7 mouse cellular contexts compared by ENCODE assay signal in genomic region chrX:74246693-74247092, GRCm38 (mm10). TPM values are rescaled to one million over a fixed set of nuclear protein-coding genes. Genes with fewer than 3 reads are reported as not detected.
DNase-seq lines count a peak whose midpoint lies in the region; ATAC-seq and TF ChIP-seq lines count a peak whose summit lies in the region.

No protein-coding gene starts in this region.

- H3K9me3 ChIP-seq in intestine, embryonic 14.5 days (ENCODE audit: control insufficient read depth, low read length) = no peaks in the 10 kb centered on the region
- H3K9me3 ChIP-seq in midbrain, embryonic 11.5 days (ENCODE audit: control insufficient read depth, low read length) = no peaks in the 10 kb centered on the region

- TF ChIP-seq CTCF in embryonic fibroblast, embryonic 13.5 days (IDR thresholded peaks at IDR 0.05; ENCODE audit: borderline replicate concordance, insufficient read depth, low read length) = no peak

- ATAC-seq in intestine, embryonic 14.5 days (replicated peaks; ENCODE audit: low FRiP score, low TSS enrichment, low read depth) = peak; percentile 34
- peak; percentile 25; the same call in 1 of the 2 replicates for ATAC-seq in midbrain, embryonic 11.5 days (ENCODE audit: low FRiP score)
- no peak for ATAC-seq in erythroid progenitor cell, adult 5-6 weeks (replicated peaks; ENCODE audit: low FRiP score, poor library complexity, severe bottlenecking)

- peak overlapping the region; percentile 53 for H3K9ac ChIP-seq in intestine, embryonic 14.5 days (ENCODE audit: low read length)
- peak overlapping the region; percentile 49 for H3K9ac ChIP-seq in midbrain, embryonic 11.5 days (ENCODE audit: low read length)

- H3K4me1 ChIP-seq in embryonic fibroblast, embryonic 13.5 days (ENCODE audit: control insufficient read depth, insufficient read depth, low read length) = peaks cover 2% of the 10 kb centered on the region; the same call in 1 of the 2 replicates
- H3K4me1 ChIP-seq in intestine, embryonic 14.5 days (replicated peaks; ENCODE audit: control insufficient read depth, insufficient read depth, low read length) = no peaks in the 10 kb centered on the region; the same call in 1 of the 2 replicates
- H3K4me1 ChIP-seq in midbrain, embryonic 11.5 days (ENCODE audit: control insufficient read depth, insufficient read depth, low read length) = 0 out of 2 replicates have a peak, but pooled peaks cover 3% of the 10 kb centered on the region

- peak overlapping the region; percentile 52 for H3K4me3 ChIP-seq in embryonic fibroblast, embryonic 13.5 days (ENCODE audit: insufficient read depth, low read length)
- peak overlapping the region; percentile 59 for H3K4me3 ChIP-seq in intestine, embryonic 14.5 days (ENCODE audit: low read depth, low read length)
- H3K4me3 ChIP-seq in midbrain, embryonic 11.5 days (ENCODE audit: low read depth, low read length) = peak overlapping the region; percentile 56

- 21% methylated on average over 14 of the region's 15 CpGs for WGBS in intestine, embryonic 14.5 days
- WGBS in midbrain, embryonic 11.5 days = 27% methylated on average over 13 of the region's 15 CpGs

- H3K27me3 ChIP-seq in intestine, embryonic 14.5 days (replicated peaks; ENCODE audit: control insufficient read depth, insufficient read depth, low read length) = no peaks in the 10 kb centered on the region
- no peaks in the 10 kb centered on the region for H3K27me3 ChIP-seq in midbrain, embryonic 11.5 days (ENCODE audit: control insufficient read depth, insufficient read depth, low read length)

- no peak for TF ChIP-seq POLR2A in embryonic fibroblast, embryonic 13.5 days (IDR thresholded peaks at IDR 0.05; ENCODE audit: low read depth, low read length)

- H3K4me2 ChIP-seq in intestine, embryonic 14.5 days (ENCODE audit: low read length) = peak overlapping the region; percentile 46
- peak overlapping the region; percentile 42 for H3K4me2 ChIP-seq in midbrain, embryonic 11.5 days

- H3K36me3 ChIP-seq in intestine, embryonic 14.5 days (ENCODE audit: control insufficient read depth, insufficient read depth, low read length) = peaks cover 18% of the 10 kb centered on the region
- peaks cover 5% of the 10 kb centered on the region; the same call in 1 of the 2 replicates for H3K36me3 ChIP-seq in midbrain, embryonic 11.5 days (ENCODE audit: control insufficient read depth, insufficient read depth, low read length)

- peak overlapping the region; percentile 89 for H3K27ac ChIP-seq in embryonic fibroblast, embryonic 13.5 days (ENCODE audit: insufficient read depth, low read length)
- peak overlapping the region; percentile 89 for H3K27ac ChIP-seq in intestine, embryonic 14.5 days (ENCODE audit: low read depth)
- no peak overlapping the region for H3K27ac ChIP-seq in midbrain, embryonic 11.5 days (ENCODE audit: low read depth, low read length)

- peak; percentile 18 for DNase-seq in spleen, adult 12 weeks (ENCODE audit: low spot score)
- no peak for DNase-seq in spleen, postnatal 14 days (ENCODE audit: low spot score in 2 of 2)
- DNase-seq in intestine, embryonic 14.5 days (ENCODE audit: low spot score) = no peak
- no peak for DNase-seq in midbrain, embryonic 11.5 days (ENCODE audit: low spot score, missing footprints)
- DNase-seq in ovary, adult 18-20 months (ENCODE audit: low spot score) = no peak

RNA-seq across cellular contexts. Expression of gene Flna, which starts 2.9 kb away (rescaled TPM):
- 1,955 and 2,266 TPM in 2 replicates for polyA plus RNA-seq in embryonic fibroblast, embryonic 13.5 days (2011; ENCODE audit: insufficient read length, low read depth, missing spikeins)
- polyA plus RNA-seq in intestine, embryonic 14.5 days (2014; fragmentation: Nextera tagmentation; extraction: Ambion mirVana) = 495 and 548 TPM in 2 replicates
- polyA plus RNA-seq in midbrain, embryonic 11.5 days (2014; fragmentation: Nextera tagmentation; extraction: Ambion mirVana) = 178 and 185 TPM in 2 replicates
- total RNA-seq in erythroid progenitor cell, adult 5-6 weeks (2015; ENCODE audit: low replicate concordance) = 103 and 114 TPM in 2 replicates
- 122 and 133 TPM in 2 replicates for total RNA-seq in erythroid progenitor cell, adult 5-6 weeks (2017; ENCODE audit: low replicate concordance)

RNA-seq across cellular contexts. Expression of gene Emd, which starts 7.8 kb away (rescaled TPM):
- polyA plus RNA-seq in embryonic fibroblast, embryonic 13.5 days (2011; ENCODE audit: insufficient read length, low read depth, missing spikeins) = 195 and 206 TPM in 2 replicates
- 30.4 and 30.7 TPM in 2 replicates for polyA plus RNA-seq in intestine, embryonic 14.5 days (2014; fragmentation: Nextera tagmentation; extraction: Ambion mirVana)
- polyA plus RNA-seq in midbrain, embryonic 11.5 days (2014; fragmentation: Nextera tagmentation; extraction: Ambion mirVana) = 24.3 and 25.2 TPM in 2 replicates
- total RNA-seq in erythroid progenitor cell, adult 5-6 weeks (2015; ENCODE audit: low replicate concordance) = 39.3 and 44.4 TPM in 2 replicates
- total RNA-seq in erythroid progenitor cell, adult 5-6 weeks (2017; ENCODE audit: low replicate concordance) = 23.2 and 29.5 TPM in 2 replicates

RNA-seq across cellular contexts. Expression of gene Rpl10, which starts 23.9 kb away (rescaled TPM):
- polyA plus RNA-seq in embryonic fibroblast, embryonic 13.5 days (2011; ENCODE audit: insufficient read length, low read depth, missing spikeins) = 311 and 352 TPM in 2 replicates
- polyA plus RNA-seq in intestine, embryonic 14.5 days (2014; fragmentation: Nextera tagmentation; extraction: Ambion mirVana) = 990 and 1,020 TPM in 2 replicates
- 661 and 713 TPM in 2 replicates for polyA plus RNA-seq in midbrain, embryonic 11.5 days (2014; fragmentation: Nextera tagmentation; extraction: Ambion mirVana)
- total RNA-seq in erythroid progenitor cell, adult 5-6 weeks (2015; ENCODE audit: low replicate concordance) = 718 and 731 TPM in 2 replicates
- total RNA-seq in erythroid progenitor cell, adult 5-6 weeks (2017; ENCODE audit: low replicate concordance) = 354 and 377 TPM in 2 replicates

RNA-seq across cellular contexts. Expression of gene Taz, which starts 35.0 kb away (rescaled TPM):
- polyA plus RNA-seq in embryonic fibroblast, embryonic 13.5 days (2011; ENCODE audit: insufficient read length, low read depth, missing spikeins) = 43.2 and 52.9 TPM in 2 replicates
- 60.6 and 67.6 TPM in 2 replicates for polyA plus RNA-seq in intestine, embryonic 14.5 days (2014; fragmentation: Nextera tagmentation; extraction: Ambion mirVana)
- polyA plus RNA-seq in midbrain, embryonic 11.5 days (2014; fragmentation: Nextera tagmentation; extraction: Ambion mirVana) = 57.9 and 60.9 TPM in 2 replicates
- total RNA-seq in erythroid progenitor cell, adult 5-6 weeks (2015; ENCODE audit: low replicate concordance) = 41.8 and 53.2 TPM in 2 replicates
- 13.8 and 18.6 TPM in 2 replicates for total RNA-seq in erythroid progenitor cell, adult 5-6 weeks (2017; ENCODE audit: low replicate concordance)

RNA-seq across cellular contexts. Expression of gene Dnase1l1, which starts 35.4 kb away (rescaled TPM):
- polyA plus RNA-seq in embryonic fibroblast, embryonic 13.5 days (2011; ENCODE audit: insufficient read length, low read depth, missing spikeins) = 8.0 and 12.1 TPM in 2 replicates
- 10.1 and 10.6 TPM in 2 replicates for polyA plus RNA-seq in intestine, embryonic 14.5 days (2014; fragmentation: Nextera tagmentation; extraction: Ambion mirVana)
- 4.3 and 4.4 TPM in 2 replicates for polyA plus RNA-seq in midbrain, embryonic 11.5 days (2014; fragmentation: Nextera tagmentation; extraction: Ambion mirVana)
- 108 and 154 TPM in 2 replicates for total RNA-seq in erythroid progenitor cell, adult 5-6 weeks (2015; ENCODE audit: low replicate concordance)
- total RNA-seq in erythroid progenitor cell, adult 5-6 weeks (2017; ENCODE audit: low replicate concordance) = 73.7 and 110 TPM in 2 replicates
